Mouse (Mus musculus) C2C12 (cell line): ENCODE data around the gene Rsl24d1.

ENCODE experiments used
- CEBPB ChIP-seq: IDR thresholded peaks from one replicate; pipeline ENCODE4 v1.6.1; 2011; ENCODE audit warnings: low read depth, mild to moderate bottlenecking, control low read depth, moderate library complexity
- CTCF ChIP-seq: IDR thresholded peaks from one replicate; pipeline ENCODE4 v1.5.1; 2011; ENCODE audit not compliant: control insufficient read depth, insufficient read depth, insufficient read length
- MAX ChIP-seq: IDR thresholded peaks from one replicate; pipeline ENCODE4 v1.6.1; 2011; ENCODE audit warnings: mild to moderate bottlenecking, control low read depth
- MYOD1 ChIP-seq: IDR thresholded peaks from one replicate; pipeline ENCODE4 v1.6.1; 2011; ENCODE audit warnings: low read depth; ENCODE audit not compliant: control insufficient read depth, insufficient read length
- MYOG ChIP-seq: IDR thresholded peaks from one replicate; pipeline ENCODE4 v1.6.1; 2011; ENCODE audit not compliant: control insufficient read depth, insufficient read length; ENCODE audit errors: extremely low read depth
- USF1 ChIP-seq: IDR thresholded peaks from one replicate; pipeline ENCODE4 v1.6.1; 2011; ENCODE audit warnings: low read depth, mild to moderate bottlenecking, control low read depth, moderate library complexity

- TF ChIP-seq USF1, result no peak
- TF ChIP-seq CTCF, result no peak
- no peak for TF ChIP-seq CEBPB
- no peak for TF ChIP-seq MYOD1
- TF ChIP-seq MAX, result no peak
- TF ChIP-seq MYOG, result no peak
Measured at GRCm38 (mm10) chr9:73068230-73068679, 45.0 kb upstream of the Rsl24d1 start.
